Mouse (Mus musculus): ENCODE results near the gene Frmd4b.

DNA sequence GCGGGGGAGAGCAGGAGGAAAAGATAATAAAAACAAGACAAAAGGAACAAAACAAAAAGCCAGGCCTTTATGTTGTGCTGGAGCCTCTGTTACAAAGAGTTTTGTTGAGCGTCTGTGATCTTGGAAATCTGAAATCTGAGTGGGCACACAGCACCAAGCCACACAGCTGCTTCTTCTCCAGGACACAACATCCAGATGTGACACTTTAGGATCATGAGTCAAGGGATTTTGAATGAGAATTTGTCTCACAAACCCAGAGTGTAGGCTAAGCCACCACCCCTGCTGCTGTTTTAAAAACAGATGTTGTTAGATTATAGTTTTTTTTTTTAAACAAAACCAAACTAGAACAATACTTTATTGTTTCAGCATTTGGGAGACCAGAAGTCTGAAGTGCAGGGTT lies 345.0 kb downstream of the Frmd4b start:
- TF ChIP-seq POLR2A (IDR thresholded peaks at IDR 0.05; ENCODE audit: insufficient read depth, low read depth, low read length) (no peak), CTCF (IDR thresholded peaks at IDR 0.05) (no peak), EP300 (IDR thresholded peaks at IDR 0.05; ENCODE audit: insufficient read depth, low read depth, low read length) (no peak)
